Mouse (Mus musculus): ENCODE measurements around the gene Gpm6a. TPM values are rescaled to one million over a fixed set of nuclear protein-coding genes. Genes with fewer than 3 reads are reported as not detected.
"Not testable (repeated sequence)": the region's sequence is repeated elsewhere in the genome, so short reads cannot be mapped to it uniquely, and the experiment has no call there.

The Gpm6a gene
- polyA plus RNA-seq, 1 experiment from 2014 or later: 644 TPM

DNA sequence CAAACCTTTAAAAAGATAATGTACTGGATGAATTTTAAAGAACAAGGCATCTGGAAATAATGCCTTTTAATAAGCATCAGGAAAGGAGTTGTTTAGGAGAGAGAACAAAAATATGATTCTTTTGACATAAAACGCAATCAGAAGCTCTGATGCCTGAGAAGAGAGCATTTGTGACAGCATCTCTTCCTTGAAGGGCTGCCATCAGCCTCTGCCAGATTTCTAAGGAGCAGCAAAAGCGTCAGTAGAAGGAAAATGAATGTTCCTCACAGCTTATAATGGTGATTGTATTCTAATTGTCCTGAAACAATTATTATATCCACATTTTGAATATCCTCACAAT is 72.0 kb downstream of the Gpm6a start:
- Histone ChIP-seq H3K4me2 (ENCODE audit: low read length) (peak overlapping the region; percentile 46), H3K36me3 (ENCODE audit: control insufficient read depth, insufficient read depth, low read length) (no peaks in the 10 kb centered on the region), H3K9ac (ENCODE audit: low read length) (peak overlapping the region; percentile 58; the same call in 1 of the 2 replicates), H3K4me3 (ENCODE audit: low read depth, low read length) (0 out of 2 replicates have a peak overlapping the region, but pooled peaks have one; percentile 6), H3K4me1 (ENCODE audit: control insufficient read depth, insufficient read depth, low read length) (peaks cover 16% of the 10 kb centered on the region), H3K27me3 (replicated peaks; ENCODE audit: control insufficient read depth, insufficient read depth, low read length) (no peaks in the 10 kb centered on the region), H3K27ac (ENCODE audit: low read depth, low read length) (peak overlapping the region; percentile 95), H3K9me3 (replicated peaks; ENCODE audit: control insufficient read depth, low read length) (no peaks in the 10 kb centered on the region)
- peak; percentile 74 for DNase-seq (ENCODE audit: low spot score)
- 11% methylated on average over 2 of the region's 2 CpGs for WGBS
- ATAC-seq: peak; percentile 38; the same call in 1 of the 2 replicates

DNA sequence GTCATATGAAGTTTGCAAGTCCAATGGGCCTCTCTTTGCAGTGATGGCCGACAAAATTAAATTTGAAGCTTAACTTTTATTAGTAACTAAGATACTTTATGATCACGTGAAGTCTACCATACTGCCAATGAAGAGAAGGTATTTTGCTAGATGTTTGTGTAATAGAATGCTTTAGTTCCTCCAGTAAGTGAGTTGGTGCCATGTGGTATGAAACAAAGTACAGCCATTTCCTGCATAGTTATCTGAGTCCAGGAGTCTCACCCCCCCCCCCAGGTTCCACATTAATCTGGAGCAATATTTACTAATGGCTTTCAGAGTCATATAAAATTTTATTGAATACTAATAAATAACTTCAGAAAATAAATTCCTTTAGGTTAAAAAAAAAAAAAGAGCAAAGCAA is 73.7 kb downstream of the Gpm6a start:
- WGBS: 95% methylated on average over 2 of the region's 2 CpGs
- Histone ChIP-seq H3K9ac (ENCODE audit: low read length) (no peak overlapping the region), H3K9me3 (replicated peaks; ENCODE audit: control insufficient read depth, low read length) (no peaks in the 10 kb centered on the region), H3K4me2 (ENCODE audit: low read length) (no peak overlapping the region), H3K27me3 (replicated peaks; ENCODE audit: control insufficient read depth, insufficient read depth, low read length) (no peaks in the 10 kb centered on the region), H3K4me3 (ENCODE audit: low read depth, low read length) (no peak overlapping the region), H3K27ac (ENCODE audit: low read depth, low read length) (no peak overlapping the region), H3K4me1 (ENCODE audit: control insufficient read depth, insufficient read depth, low read length) (peaks cover 16% of the 10 kb centered on the region), H3K36me3 (ENCODE audit: control insufficient read depth, insufficient read depth, low read length) (no peaks in the 10 kb centered on the region)
- DNase-seq (ENCODE audit: low spot score) (no peak), ATAC-seq (no peak)

DNA sequence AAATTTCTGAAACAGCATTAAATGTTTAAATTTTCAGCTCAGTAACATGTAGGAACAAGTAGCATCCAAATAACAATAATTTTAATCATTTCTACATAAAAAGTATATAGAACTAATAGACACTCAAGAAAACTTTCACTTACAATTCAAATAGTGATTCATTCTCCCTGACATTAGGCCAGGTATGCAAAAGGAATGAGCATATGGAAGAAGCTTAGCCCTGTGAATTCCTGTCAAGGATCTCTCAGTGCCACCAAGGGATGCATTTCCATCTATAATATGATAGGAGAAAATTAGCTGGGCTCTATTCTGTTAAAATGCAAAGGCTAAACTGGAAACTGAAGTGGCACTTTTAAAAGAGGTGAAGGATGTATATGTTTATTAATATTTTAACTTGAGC is 76.5 kb downstream of the Gpm6a start:
- Histone ChIP-seq H3K4me1 (ENCODE audit: control insufficient read depth, insufficient read depth, low read length) (peaks cover 23% of the 10 kb centered on the region), H3K27ac (ENCODE audit: low read depth, low read length) (no peak overlapping the region), H3K36me3 (ENCODE audit: control insufficient read depth, insufficient read depth, low read length) (no peaks in the 10 kb centered on the region), H3K9me3 (replicated peaks; ENCODE audit: control insufficient read depth, low read length) (no peaks in the 10 kb centered on the region), H3K4me3 (ENCODE audit: low read depth, low read length) (no peak overlapping the region), H3K9ac (ENCODE audit: low read length) (no peak overlapping the region), H3K4me2 (ENCODE audit: low read length) (no peak overlapping the region), H3K27me3 (replicated peaks; ENCODE audit: control insufficient read depth, insufficient read depth, low read length) (no peaks in the 10 kb centered on the region)
- DNase-seq (ENCODE audit: low spot score) (no peak), ATAC-seq (no peak)

DNA sequence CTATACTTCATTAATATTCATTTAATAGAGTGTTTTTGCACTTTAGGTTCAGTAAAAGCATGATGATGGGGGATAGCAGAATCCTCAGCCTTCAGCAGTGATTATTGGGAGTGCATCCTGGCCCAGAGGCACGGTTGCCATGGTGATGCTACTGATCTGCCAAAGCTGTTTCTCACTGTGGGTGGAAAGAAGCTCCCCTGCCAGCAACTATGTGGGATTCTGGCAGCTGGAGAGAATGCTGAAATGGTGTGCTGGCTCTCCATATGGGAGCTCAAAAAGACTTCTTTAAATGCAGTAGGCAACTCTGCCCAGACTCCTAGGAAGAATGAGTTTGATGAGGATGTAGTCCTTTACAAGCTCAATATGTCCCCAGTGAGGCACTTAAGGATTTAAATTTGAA is 79.7 kb downstream of the Gpm6a start:
- no peaks in the 10 kb centered on the region for H3K9me3 ChIP-seq (replicated peaks; ENCODE audit: control insufficient read depth, low read length)
- H3K4me2 ChIP-seq (ENCODE audit: low read length): peak overlapping the region; percentile 4
- peaks cover 14% of the 10 kb centered on the region for H3K4me1 ChIP-seq (ENCODE audit: control insufficient read depth, insufficient read depth, low read length)
- H3K9ac ChIP-seq (ENCODE audit: low read length): no peak overlapping the region
- ATAC-seq (peak; percentile 98), DNase-seq (ENCODE audit: low spot score) (peak; percentile 98)
- H3K36me3 ChIP-seq (ENCODE audit: control insufficient read depth, insufficient read depth, low read length): no peaks in the 10 kb centered on the region
- H3K27ac ChIP-seq (ENCODE audit: low read depth, low read length): peak overlapping the region; percentile 88
- H3K4me3 ChIP-seq (ENCODE audit: low read depth, low read length): no peak overlapping the region
- H3K27me3 ChIP-seq (replicated peaks; ENCODE audit: control insufficient read depth, insufficient read depth, low read length): no peaks in the 10 kb centered on the region
- WGBS: 0% methylated on average over 1 of the region's 1 CpGs

DNA sequence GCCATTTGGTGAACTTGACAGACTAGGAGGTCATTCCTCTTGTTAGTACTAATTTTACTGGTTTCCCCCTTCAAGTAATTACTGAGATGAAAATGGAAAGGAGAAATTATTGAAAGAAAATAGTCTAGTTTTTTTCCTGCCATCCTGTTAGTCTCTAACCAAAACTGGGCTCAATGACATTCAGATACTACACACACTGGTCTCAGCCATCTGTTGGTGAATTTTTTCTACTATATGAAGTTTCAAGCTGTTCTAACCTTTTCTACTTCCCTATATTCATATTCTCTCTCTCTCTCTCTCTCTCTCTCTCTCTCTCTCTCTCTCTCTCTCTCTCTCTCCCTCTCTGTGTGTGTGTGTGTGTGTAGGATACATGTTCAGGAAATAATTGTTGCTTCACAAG is 80.8 kb downstream of the Gpm6a start:
- Histone ChIP-seq H3K9me3 (replicated peaks; ENCODE audit: control insufficient read depth, low read length) (no peaks in the 10 kb centered on the region), H3K36me3 (ENCODE audit: control insufficient read depth, insufficient read depth, low read length) (0 out of 2 replicates have a peak, but pooled peaks cover 2% of the 10 kb centered on the region), H3K4me1 (ENCODE audit: control insufficient read depth, insufficient read depth, low read length) (peaks cover 14% of the 10 kb centered on the region), H3K9ac (ENCODE audit: low read length) (no peak overlapping the region), H3K4me3 (ENCODE audit: low read depth, low read length) (no peak overlapping the region), H3K27ac (ENCODE audit: low read depth, low read length) (peak overlapping the region; percentile 88), H3K27me3 (replicated peaks; ENCODE audit: control insufficient read depth, insufficient read depth, low read length) (no peaks in the 10 kb centered on the region), H3K4me2 (ENCODE audit: low read length) (no peak overlapping the region)
- peak; percentile 46 for DNase-seq (ENCODE audit: low spot score)
- no peak for ATAC-seq

DNA sequence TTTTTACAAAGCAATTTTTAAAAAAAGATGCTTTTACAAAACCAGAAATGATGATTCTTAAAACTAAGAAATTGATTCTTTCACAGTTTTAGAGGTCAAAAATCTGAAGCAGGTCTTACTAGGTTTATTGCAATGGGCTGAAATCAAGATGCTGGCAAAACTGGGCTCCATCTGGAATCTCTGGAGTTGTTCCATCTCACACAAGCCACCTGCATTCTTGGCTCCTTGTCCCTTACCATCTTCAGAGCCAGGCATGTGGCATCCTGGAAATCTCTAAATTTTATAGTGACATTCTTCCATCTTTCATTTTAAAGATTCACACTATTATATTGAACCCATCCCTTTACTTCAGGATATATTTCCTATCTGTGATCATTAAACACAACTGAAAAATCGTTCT is 88.3 kb downstream of the Gpm6a start:
- Histone ChIP-seq H3K9me3 (replicated peaks; ENCODE audit: control insufficient read depth, low read length) (no peaks in the 10 kb centered on the region), H3K27me3 (replicated peaks; ENCODE audit: control insufficient read depth, insufficient read depth, low read length) (no peaks in the 10 kb centered on the region), H3K4me2 (ENCODE audit: low read length) (no peak overlapping the region), H3K4me3 (ENCODE audit: low read depth, low read length) (no peak overlapping the region), H3K27ac (ENCODE audit: low read depth, low read length) (no peak overlapping the region), H3K36me3 (ENCODE audit: control insufficient read depth, insufficient read depth, low read length) (peaks cover 8% of the 10 kb centered on the region; the same call in 1 of the 2 replicates), H3K4me1 (ENCODE audit: control insufficient read depth, insufficient read depth, low read length) (no peaks in the 10 kb centered on the region), H3K9ac (ENCODE audit: low read length) (no peak overlapping the region)
- DNase-seq (ENCODE audit: low spot score): peak; percentile 49
- peak; percentile 56; the same call in 1 of the 2 replicates for ATAC-seq
- WGBS: 81% methylated on average over 1 of the region's 1 CpGs

DNA sequence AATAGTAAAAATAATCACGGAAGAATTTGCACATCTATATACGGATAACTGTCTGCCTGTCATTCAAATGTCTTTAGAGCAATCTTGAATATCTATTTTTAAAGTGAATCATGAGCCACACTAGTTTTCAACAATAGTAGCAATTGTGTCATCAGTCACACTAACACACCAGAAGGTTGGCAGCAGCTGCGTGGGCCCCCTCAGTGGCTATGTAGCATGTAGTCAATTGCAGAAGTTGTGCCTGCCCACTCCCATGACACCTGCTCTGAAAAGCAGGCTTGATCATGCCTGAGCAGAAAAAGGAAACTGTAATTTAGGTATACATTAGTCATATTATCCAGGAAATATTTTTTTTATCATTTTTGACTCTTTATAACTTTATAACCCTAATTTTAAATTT is 93.8 kb downstream of the Gpm6a start:
- Histone ChIP-seq H3K9me3 (replicated peaks; ENCODE audit: control insufficient read depth, low read length) (no peaks in the 10 kb centered on the region), H3K27me3 (replicated peaks; ENCODE audit: control insufficient read depth, insufficient read depth, low read length) (no peaks in the 10 kb centered on the region), H3K4me1 (ENCODE audit: control insufficient read depth, insufficient read depth, low read length) (no peaks in the 10 kb centered on the region), H3K4me3 (ENCODE audit: low read depth, low read length) (no peak overlapping the region), H3K4me2 (ENCODE audit: low read length) (no peak overlapping the region), H3K9ac (ENCODE audit: low read length) (no peak overlapping the region), H3K27ac (ENCODE audit: low read depth, low read length) (no peak overlapping the region; the same call in 1 of the 2 replicates), H3K36me3 (ENCODE audit: control insufficient read depth, insufficient read depth, low read length) (peaks cover 30% of the 10 kb centered on the region)
- WGBS: 73% methylated on average over 3 of the region's 3 CpGs
- DNase-seq (ENCODE audit: low spot score): peak; percentile 50
- peak; percentile 54; the same call in 1 of the 2 replicates for ATAC-seq

DNA sequence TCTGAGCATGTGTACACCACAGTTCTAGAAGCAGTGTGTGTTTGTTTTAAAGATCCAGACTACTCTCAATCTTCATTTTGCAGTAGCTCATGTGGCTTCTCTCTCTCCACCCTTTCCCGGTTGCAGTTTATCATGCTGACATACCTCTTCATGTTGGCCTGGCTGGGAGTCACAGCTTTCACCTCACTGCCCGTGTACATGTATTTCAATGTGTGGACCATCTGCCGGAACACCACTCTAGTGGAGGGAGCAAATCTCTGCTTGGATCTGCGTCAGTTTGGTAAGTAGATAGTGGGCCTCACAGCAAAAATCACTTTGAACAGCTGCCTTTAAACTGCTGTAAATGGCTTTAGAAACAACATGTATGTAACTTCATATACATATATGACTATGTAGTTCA is 95.3 kb downstream of the Gpm6a start:
- no peak overlapping the region for H3K27ac ChIP-seq (ENCODE audit: low read depth, low read length)
- H3K36me3 ChIP-seq (ENCODE audit: control insufficient read depth, insufficient read depth, low read length): peaks cover 30% of the 10 kb centered on the region
- no peak overlapping the region for H3K4me3 ChIP-seq (ENCODE audit: low read depth, low read length)
- no peaks in the 10 kb centered on the region for H3K27me3 ChIP-seq (replicated peaks; ENCODE audit: control insufficient read depth, insufficient read depth, low read length)
- no peak for DNase-seq (ENCODE audit: low spot score)
- 79% methylated on average over 4 of the region's 4 CpGs for WGBS
- H3K9ac ChIP-seq (ENCODE audit: low read length): no peak overlapping the region
- no peaks in the 10 kb centered on the region for H3K4me1 ChIP-seq (ENCODE audit: control insufficient read depth, insufficient read depth, low read length)
- no peak for ATAC-seq
- no peaks in the 10 kb centered on the region for H3K9me3 ChIP-seq (replicated peaks; ENCODE audit: control insufficient read depth, low read length)
- no peak overlapping the region for H3K4me2 ChIP-seq (ENCODE audit: low read length)

DNA sequence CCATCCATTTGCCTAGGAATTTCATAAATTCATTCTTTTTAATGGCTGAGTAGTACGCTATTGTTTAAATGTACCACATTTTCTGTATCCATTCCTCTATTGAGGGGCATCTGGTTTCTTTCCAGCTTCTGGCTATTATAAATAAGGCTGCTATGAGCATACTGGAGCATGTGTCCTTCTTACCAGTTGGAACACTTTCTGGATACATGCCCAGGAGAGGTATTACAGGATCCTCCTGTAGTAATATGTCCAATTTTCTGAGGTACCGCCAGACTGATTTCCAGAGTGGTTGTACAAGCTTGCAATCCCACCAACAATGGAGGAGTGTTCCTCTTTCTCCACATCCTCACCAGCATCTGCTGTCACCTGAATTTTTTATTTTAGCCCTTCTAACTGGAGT is 114.2 kb downstream of the Gpm6a start:
- DNase-seq (ENCODE audit: low spot score); H3K27ac ChIP-seq (ENCODE audit: low read depth, low read length); H3K9me3 ChIP-seq (replicated peaks; ENCODE audit: control insufficient read depth, low read length); ATAC-seq; H3K36me3 ChIP-seq (ENCODE audit: control insufficient read depth, insufficient read depth, low read length); H3K9ac ChIP-seq (ENCODE audit: low read length); H3K4me2 ChIP-seq (ENCODE audit: low read length); H3K4me3 ChIP-seq (ENCODE audit: low read depth, low read length); H3K27me3 ChIP-seq (replicated peaks; ENCODE audit: control insufficient read depth, insufficient read depth, low read length); H3K4me1 ChIP-seq (ENCODE audit: control insufficient read depth, insufficient read depth, low read length): not testable (repeated sequence)
- 89% methylated on average over 2 of the region's 2 CpGs for WGBS
